Mouse (Mus musculus) neural tube, embryonic 13.5 days (tissue): ENCODE measurements around the gene Slc30a1. TPM values are rescaled to one million over a fixed set of nuclear protein-coding genes. Genes with fewer than 3 reads are reported as not detected.
A peak's percentile ranks its signal among the peaks of the same experiment; 100 is the strongest.

Source experiments
- ATAC-seq: fragments of 200-750 bp; cut with Nextera tagmentation; 2 replicates; pipeline ENCODE4 v1.8.0; 2017; ENCODE audit warnings: low read depth, mild to moderate bottlenecking, moderate TSS enrichment, moderate library complexity
- H3K27ac ChIP-seq: fragments of 300-500 bp; sonication (generic); replicated peaks from 2 replicates; pipeline ENCODE4 v1.5.1; 2015; ENCODE audit warnings: moderate library complexity, mild to moderate bottlenecking, inconsistent platforms
- H3K27me3 ChIP-seq: fragments of 300-500 bp; sonication (generic); 2 replicates; pipeline ENCODE4 v1.6.1; 2015; ENCODE audit warnings: mild to moderate bottlenecking, inconsistent platforms
- H3K36me3 ChIP-seq: fragments of 300-500 bp; sonication (generic); 2 replicates; pipeline ENCODE4 v1.6.1; 2015; ENCODE audit warnings: mild to moderate bottlenecking, inconsistent platforms
- H3K4me1 ChIP-seq: fragments of 300-500 bp; sonication (generic); replicated peaks from 2 replicates; pipeline ENCODE4 v1.6.1; 2015; ENCODE audit warnings: inconsistent platforms
- H3K4me2 ChIP-seq: fragments of 300-500 bp; sonication (generic); 2 replicates; pipeline ENCODE4 v1.6.1; 2015; ENCODE audit warnings: inconsistent platforms, mild to moderate bottlenecking, moderate library complexity
- H3K4me3 ChIP-seq: fragments of 300-500 bp; sonication (generic); 2 replicates; pipeline ENCODE4 v1.5.1; 2015; ENCODE audit warnings: mild to moderate bottlenecking, inconsistent platforms
- H3K9ac ChIP-seq: fragments of 300-500 bp; sonication (generic); 2 replicates; pipeline ENCODE4 v1.6.1; 2015; ENCODE audit warnings: moderate library complexity, mild to moderate bottlenecking, inconsistent platforms
- H3K9me3 ChIP-seq: fragments of 300-500 bp; sonication (generic); 2 replicates; pipeline ENCODE4 v1.6.1; 2016; ENCODE audit warnings: inconsistent platforms
- WGBS: fragments of 180-500 bp; shearing (Covaris S2); methylation state at CpG from one replicate; pipeline ENCODE4 v1.1.7; 2015; 5-methylcytosine and 5-hydroxymethylcytosine counted together
- polyA plus RNA-seq: library from polyadenylated mRNA; unstranded; fragments of >200 nt; fragmentation: Nextera tagmentation; extraction: Ambion mirVana; gene quantifications from 2 replicates; pipeline ENCODE4 v1.2.1, GENCODE M21; 2015

Slc30a1 gene
- polyA plus RNA-seq, 1 experiment from 2014 or later = 3.6 TPM

DNA sequence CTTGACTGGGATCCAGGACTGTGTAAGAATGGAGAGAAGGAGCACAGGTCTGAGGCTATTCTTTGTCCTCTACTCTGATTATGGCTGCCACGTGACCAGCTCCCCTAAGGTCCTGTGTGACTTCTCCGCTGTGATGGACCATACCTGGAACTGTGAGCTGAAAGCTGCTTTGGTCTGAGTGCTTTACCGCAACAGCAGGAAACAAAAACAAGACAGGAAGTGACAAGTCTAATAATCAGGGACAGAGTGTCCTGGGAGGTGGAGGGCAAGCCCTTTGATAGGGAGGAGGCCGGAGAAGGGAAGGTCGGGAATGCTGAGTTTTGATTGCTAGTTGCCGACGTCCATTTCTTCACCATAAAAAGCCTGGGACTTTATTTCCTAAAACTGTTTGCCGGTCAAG lies 22.5 kb downstream of the Slc30a1 start:
- ATAC-seq = no peak
- Histone ChIP-seq H3K4me2 (no peak overlapping the region), H3K4me3 (no peak overlapping the region), H3K4me1 (no peaks in the 10 kb centered on the region), H3K27ac (no peak overlapping the region), H3K9me3 (no peaks in the 10 kb centered on the region), H3K27me3 (peaks cover 9% of the 10 kb centered on the region; the same call in 1 of the 2 replicates), H3K36me3 (no peaks in the 10 kb centered on the region), H3K9ac (no peak overlapping the region)
- 78% methylated on average over 8 of the region's 8 CpGs for WGBS

GRCm38 (mm10) chr1:191929897-191930524 lies 23.4 kb downstream of the Slc30a1 start:
- no peak overlapping the region for H3K4me3 ChIP-seq
- H3K27me3 ChIP-seq = peaks cover 9% of the 10 kb centered on the region; the same call in 1 of the 2 replicates
- no peaks in the 10 kb centered on the region for H3K36me3 ChIP-seq
- H3K9me3 ChIP-seq = no peaks in the 10 kb centered on the region
- H3K9ac ChIP-seq = no peak overlapping the region
- 70% methylated on average over 12 of the region's 12 CpGs for WGBS
- H3K4me1 ChIP-seq = no peaks in the 10 kb centered on the region
- ATAC-seq = no peak
- H3K27ac ChIP-seq = no peak overlapping the region
- no peak overlapping the region for H3K4me2 ChIP-seq

DNA sequence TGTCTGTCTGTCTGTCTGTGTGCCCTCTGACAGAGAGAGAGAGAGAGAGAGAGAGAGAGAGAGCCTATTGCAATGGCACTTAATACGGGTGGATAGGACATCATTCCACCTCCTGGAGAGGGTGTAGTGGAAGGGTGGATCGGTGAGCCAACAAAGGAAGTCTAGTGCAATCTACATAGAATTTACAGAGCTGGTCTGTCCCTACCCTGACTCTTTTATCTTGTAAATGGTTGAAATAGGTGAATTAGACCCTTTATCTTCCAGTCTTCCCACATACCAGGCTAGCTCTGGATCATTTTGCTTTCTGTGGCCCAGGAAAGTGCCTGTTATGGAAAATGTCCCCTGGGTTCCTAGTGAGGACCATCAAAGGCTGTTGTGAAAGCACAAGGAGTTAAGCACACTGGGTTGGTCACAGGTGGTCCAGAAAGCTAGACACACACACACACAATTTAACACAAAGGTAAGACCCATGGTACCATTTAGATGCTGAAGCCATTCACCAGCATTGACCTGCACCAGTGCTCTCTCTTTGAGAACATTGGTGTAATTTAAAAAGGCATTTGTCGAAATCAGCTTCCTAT lies 24.0 kb downstream of the Slc30a1 start:
- Histone ChIP-seq H3K4me1 (no peaks in the 10 kb centered on the region), H3K27ac (no peak overlapping the region), H3K9ac (no peak overlapping the region), H3K36me3 (no peaks in the 10 kb centered on the region), H3K4me3 (no peak overlapping the region), H3K4me2 (no peak overlapping the region), H3K27me3 (peaks cover 9% of the 10 kb centered on the region; the same call in 1 of the 2 replicates), H3K9me3 (no peaks in the 10 kb centered on the region)
- 62% methylated on average over 3 of the region's 3 CpGs for WGBS
- no peak for ATAC-seq

- 69% methylated on average over 8 of the region's 8 CpGs for WGBS
Observed at GRCm38 (mm10) chr1:191932286-191932985, 25.9 kb downstream of the Slc30a1 start.

GRCm38 (mm10) chr1:191932986-191933632 lies 26.5 kb downstream of the Slc30a1 start:
- no peak for ATAC-seq

More at GRCm38 (mm10) chr1:191932286-191932985, 25.9 kb downstream of the Slc30a1 start:
- H3K9me3 ChIP-seq = no peaks in the 10 kb centered on the region
- H3K4me2 ChIP-seq = no peak overlapping the region
- no peak overlapping the region for H3K9ac ChIP-seq
- no peak for ATAC-seq
- peaks cover 9% of the 10 kb centered on the region; the same call in 1 of the 2 replicates for H3K27me3 ChIP-seq
- H3K36me3 ChIP-seq = no peaks in the 10 kb centered on the region
- H3K4me1 ChIP-seq = no peaks in the 10 kb centered on the region
- H3K27ac ChIP-seq = peak overlapping the region; percentile 40; the same call in 1 of the 2 replicates
- no peak overlapping the region for H3K4me3 ChIP-seq

GRCm38 (mm10) chr1:191943638-191944037 lies 37.1 kb downstream of the Slc30a1 start:
- H3K36me3 ChIP-seq = no peaks in the 10 kb centered on the region
- H3K4me3 ChIP-seq = no peak overlapping the region
- no peaks in the 10 kb centered on the region for H3K9me3 ChIP-seq
- no peak overlapping the region for H3K4me2 ChIP-seq
- ATAC-seq = no peak
- no peak overlapping the region for H3K9ac ChIP-seq
- WGBS = 82% methylated on average over 6 of the region's 6 CpGs
- H3K27ac ChIP-seq = no peak overlapping the region
- no peaks in the 10 kb centered on the region for H3K4me1 ChIP-seq
- H3K27me3 ChIP-seq = no peaks in the 10 kb centered on the region

More at GRCm38 (mm10) chr1:191932986-191933632, 26.5 kb downstream of the Slc30a1 start:
- Histone ChIP-seq H3K4me2 (no peak overlapping the region), H3K4me1 (no peaks in the 10 kb centered on the region), H3K9me3 (no peaks in the 10 kb centered on the region), H3K27ac (peak overlapping the region; percentile 40; the same call in 1 of the 2 replicates), H3K9ac (no peak overlapping the region), H3K27me3 (peaks cover 9% of the 10 kb centered on the region; the same call in 1 of the 2 replicates), H3K36me3 (no peaks in the 10 kb centered on the region), H3K4me3 (no peak overlapping the region)
- 82% methylated on average over 4 of the region's 4 CpGs for WGBS

- H3K4me3 ChIP-seq = no peak overlapping the region
- WGBS = 94% methylated on average over 8 of the region's 8 CpGs
- no peak overlapping the region for H3K4me2 ChIP-seq
- ATAC-seq = no peak
- no peaks in the 10 kb centered on the region for H3K9me3 ChIP-seq
- H3K27me3 ChIP-seq = no peaks in the 10 kb centered on the region
- H3K36me3 ChIP-seq = no peaks in the 10 kb centered on the region
- H3K4me1 ChIP-seq = no peaks in the 10 kb centered on the region
- H3K27ac ChIP-seq = no peak overlapping the region
- H3K9ac ChIP-seq = no peak overlapping the region
Observed at GRCm38 (mm10) chr1:191945341-191945740, 38.8 kb downstream of the Slc30a1 start.

- Histone ChIP-seq H3K9me3 (no peaks in the 10 kb centered on the region), H3K9ac (no peak overlapping the region), H3K27me3 (no peaks in the 10 kb centered on the region), H3K27ac (no peak overlapping the region), H3K4me2 (no peak overlapping the region), H3K36me3 (no peaks in the 10 kb centered on the region), H3K4me3 (no peak overlapping the region), H3K4me1 (no peaks in the 10 kb centered on the region)
- ATAC-seq = no peak
- WGBS = 80% methylated on average over 5 of the region's 5 CpGs
Observed at GRCm38 (mm10) chr1:191945756-191946155, 39.2 kb downstream of the Slc30a1 start.

DNA sequence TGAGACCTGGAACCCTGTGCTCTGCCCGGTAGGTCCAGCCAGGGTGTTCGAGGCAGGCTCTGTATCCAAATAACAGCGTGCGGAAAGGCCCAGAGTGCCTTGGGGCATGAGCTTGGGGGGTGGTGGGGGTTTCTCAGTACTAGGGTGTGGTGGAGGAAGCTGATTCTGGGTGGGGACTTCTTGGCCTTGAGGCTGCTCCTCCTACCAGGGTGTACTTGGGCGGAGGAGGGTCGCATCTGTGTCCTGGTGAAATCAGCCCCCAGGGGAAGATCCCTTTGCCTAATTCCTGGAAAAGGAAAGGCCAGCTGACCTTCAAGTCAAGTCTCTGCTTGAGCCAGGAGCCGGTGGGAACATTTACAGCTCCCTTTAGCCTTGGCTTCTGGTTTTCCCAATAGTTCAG lies 39.7 kb downstream of the Slc30a1 start:
- H3K9me3 ChIP-seq = no peaks in the 10 kb centered on the region
- no peaks in the 10 kb centered on the region for H3K36me3 ChIP-seq
- no peaks in the 10 kb centered on the region for H3K4me1 ChIP-seq
- ATAC-seq = no peak
- no peak overlapping the region for H3K4me2 ChIP-seq
- no peaks in the 10 kb centered on the region for H3K27me3 ChIP-seq
- 78% methylated on average over 7 of the region's 7 CpGs for WGBS
- H3K9ac ChIP-seq = no peak overlapping the region
- H3K4me3 ChIP-seq = no peak overlapping the region
- H3K27ac ChIP-seq = no peak overlapping the region

DNA sequence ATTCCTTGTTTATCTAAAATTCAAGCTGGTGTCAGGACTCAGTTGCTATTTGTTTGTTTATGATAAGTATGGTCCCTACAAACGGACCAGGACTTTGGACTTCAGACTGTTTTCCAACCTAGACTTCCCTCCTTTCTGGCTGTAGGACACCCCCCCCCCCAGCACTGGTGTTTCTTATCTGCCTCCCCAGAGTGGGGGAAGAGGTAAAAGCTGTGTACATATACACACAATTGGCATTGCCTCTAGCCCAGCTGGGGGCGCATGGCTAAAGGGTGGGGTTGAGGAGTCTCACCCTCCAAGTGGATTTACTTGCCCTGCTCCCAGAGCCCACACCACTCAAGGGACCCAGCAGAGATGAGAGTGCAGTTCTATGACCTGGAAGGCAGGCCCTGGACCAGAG lies 40.3 kb downstream of the Slc30a1 start:
- Histone ChIP-seq H3K4me3 (no peak overlapping the region), H3K4me2 (no peak overlapping the region), H3K9ac (no peak overlapping the region), H3K27me3 (no peaks in the 10 kb centered on the region), H3K4me1 (no peaks in the 10 kb centered on the region), H3K36me3 (no peaks in the 10 kb centered on the region), H3K9me3 (no peaks in the 10 kb centered on the region), H3K27ac (no peak overlapping the region)
- ATAC-seq = no peak
- 83% methylated on average over 2 of the region's 2 CpGs for WGBS

- Histone ChIP-seq H3K9ac (no peak overlapping the region), H3K4me3 (no peak overlapping the region), H3K27ac (no peak overlapping the region), H3K9me3 (no peaks in the 10 kb centered on the region), H3K4me2 (no peak overlapping the region), H3K36me3 (no peaks in the 10 kb centered on the region), H3K4me1 (no peaks in the 10 kb centered on the region), H3K27me3 (no peaks in the 10 kb centered on the region)
- 82% methylated on average over 8 of the region's 8 CpGs for WGBS
- no peak for ATAC-seq
Observed at GRCm38 (mm10) chr1:191947796-191948195, 41.2 kb downstream of the Slc30a1 start.

DNA sequence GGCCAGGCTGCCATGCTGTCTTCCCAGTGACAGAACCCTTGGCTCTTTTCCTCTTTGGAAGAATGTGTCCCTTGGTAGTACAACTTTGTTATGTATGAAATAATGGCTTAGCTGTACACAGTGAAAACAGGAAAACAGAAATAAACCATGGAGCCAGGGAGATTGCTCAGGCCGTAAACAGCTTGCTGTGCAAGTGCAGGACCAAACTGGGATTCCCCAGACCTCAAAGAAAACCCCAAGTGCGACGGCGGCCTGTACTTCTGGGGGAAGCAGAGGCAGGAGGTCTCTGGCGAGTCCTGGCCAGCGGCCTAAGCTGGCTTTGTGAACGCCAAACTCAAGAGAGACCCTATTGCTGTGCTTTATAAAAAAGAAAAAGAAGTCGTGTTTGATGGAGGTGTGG lies 42.0 kb downstream of the Slc30a1 start:
- Histone ChIP-seq H3K27ac (no peak overlapping the region), H3K27me3 (no peaks in the 10 kb centered on the region), H3K4me1 (no peaks in the 10 kb centered on the region), H3K36me3 (no peaks in the 10 kb centered on the region), H3K4me3 (no peak overlapping the region), H3K9me3 (no peaks in the 10 kb centered on the region), H3K9ac (no peak overlapping the region), H3K4me2 (no peak overlapping the region)
- 75% methylated on average over 8 of the region's 8 CpGs for WGBS
- ATAC-seq = no peak
